Mouse (Mus musculus): ENCODE results near the gene Chst11.

DNA sequence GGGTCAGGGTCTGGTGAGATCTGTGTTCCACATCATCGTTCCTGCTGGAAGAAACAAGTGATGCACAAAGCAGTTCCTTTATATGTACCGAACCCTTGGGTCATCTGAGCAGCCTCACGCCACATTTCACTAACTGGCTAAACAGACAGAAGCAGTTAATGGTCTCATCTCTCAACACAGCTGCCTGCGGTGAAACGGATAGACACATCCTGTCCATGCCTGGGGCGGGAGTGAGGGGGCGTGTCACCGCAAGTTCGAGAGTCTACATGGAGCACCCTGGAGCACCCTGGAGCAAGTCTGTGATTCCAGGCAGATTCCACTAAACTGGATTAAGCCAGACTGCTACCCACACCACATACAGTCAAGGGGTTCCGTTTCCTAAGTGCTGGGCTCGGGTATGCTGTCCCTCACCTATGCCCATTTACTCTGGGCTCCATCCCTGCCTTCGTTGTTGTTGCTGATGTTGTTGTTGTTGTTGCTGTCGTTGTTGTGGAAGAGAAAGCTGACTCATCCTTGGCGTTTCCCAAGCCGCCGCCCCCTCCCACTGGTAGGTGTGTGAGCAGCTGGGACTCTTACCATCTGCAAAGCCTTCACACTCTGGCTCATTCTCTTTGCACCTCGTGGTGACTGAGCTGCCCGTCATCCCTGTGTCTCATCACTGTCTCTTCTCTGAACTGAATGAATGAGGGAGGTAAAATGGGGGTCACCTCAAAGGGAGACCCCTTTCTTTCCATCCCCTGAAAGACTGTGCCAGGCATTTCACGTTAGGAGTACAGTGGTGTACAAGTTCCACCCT lies 86.7 kb downstream of the Chst11 start:
- TF ChIP-seq CTCF (IDR thresholded peaks at IDR 0.05; ENCODE audit: low read depth) (no peak), EP300 (IDR thresholded peaks at IDR 0.05; ENCODE audit: low read depth) (no peak)
